Mouse (Mus musculus): ENCODE data around the gene Slc22a12.

Slc22a12 gene

DNA sequence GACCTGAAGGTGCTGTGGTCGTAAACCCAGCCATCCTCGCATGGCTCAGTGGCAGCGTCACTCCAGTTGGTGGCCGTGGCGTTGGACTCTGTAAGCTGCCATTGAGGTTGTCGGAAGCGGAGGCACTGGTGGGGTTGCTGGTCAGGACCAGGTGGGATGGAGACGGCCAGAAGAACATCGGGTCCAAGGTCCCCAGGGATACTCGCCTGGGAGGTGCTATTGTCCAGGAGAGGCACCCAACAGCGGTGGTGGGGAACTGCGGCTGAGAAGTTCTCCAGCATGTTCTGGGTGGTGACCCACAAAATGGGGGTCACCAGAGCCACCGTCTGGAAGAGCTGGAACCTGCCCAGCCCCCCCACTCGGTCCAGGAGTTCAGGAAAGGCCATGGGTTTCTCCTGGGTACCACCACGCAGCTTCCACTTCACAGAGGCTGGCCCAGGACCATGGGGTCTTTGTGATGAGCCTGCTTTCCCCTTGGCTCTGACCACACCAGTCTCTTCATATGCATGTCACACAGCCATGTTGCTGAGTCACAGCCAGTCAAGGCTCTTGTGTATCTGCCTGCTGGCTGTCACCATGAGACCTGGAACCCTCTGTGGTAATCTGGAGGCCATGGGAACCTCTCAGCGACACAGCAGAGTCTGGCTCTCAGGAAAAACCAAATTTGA is at the start of gene Slc22a12:
TSS of gene Slc22a12 (minus strand) at position 666 of the 668 bp plus-strand sequence.
- DNase-seq (ENCODE audit: extremely low spot score, low read depth, low spot score): no peak

DNA sequence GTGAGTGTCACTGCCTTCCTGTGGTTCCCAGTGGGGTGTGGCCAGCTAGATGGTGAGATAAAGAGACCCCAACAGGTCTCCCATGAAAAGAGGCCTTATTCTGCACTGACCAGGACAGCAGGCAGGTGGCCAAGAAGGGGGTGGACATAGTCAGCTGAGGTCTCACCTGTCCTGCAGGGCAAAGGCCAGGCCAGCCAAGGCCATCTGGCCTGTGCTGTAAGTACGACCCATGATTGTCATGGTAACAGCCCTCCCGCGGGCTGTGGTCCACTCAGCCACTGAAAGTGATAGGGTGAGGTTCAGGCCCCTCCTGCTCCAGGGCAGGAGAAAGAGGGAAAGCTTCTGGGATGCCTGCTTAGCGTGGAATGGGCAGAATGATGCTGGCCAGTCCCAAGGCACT is 29.2 kb upstream of the Slc22a12 start:
- DNase-seq (ENCODE audit: extremely low spot score, low read depth, low spot score): no peak

DNA sequence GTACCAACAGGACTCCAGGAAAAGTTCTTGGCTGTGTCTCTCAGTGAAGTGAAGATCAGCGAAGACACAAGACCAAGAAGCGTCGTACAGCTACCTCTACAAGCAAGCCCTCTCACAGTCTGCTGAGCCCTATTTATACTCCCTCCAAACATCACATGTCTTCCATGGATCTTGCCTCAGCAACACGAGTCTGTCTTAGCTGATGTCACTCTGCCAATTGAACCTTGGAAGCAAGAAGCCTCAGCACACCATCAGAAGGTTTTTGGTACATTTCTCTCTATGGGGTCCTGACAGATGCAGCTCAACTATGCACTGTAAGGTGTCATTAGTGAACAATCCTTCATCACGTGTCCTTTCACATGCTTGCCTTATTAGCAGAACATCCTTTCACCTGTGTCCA is 28.6 kb upstream of the Slc22a12 start:
- no peak for DNase-seq (ENCODE audit: extremely low spot score, low read depth, low spot score)

DNA sequence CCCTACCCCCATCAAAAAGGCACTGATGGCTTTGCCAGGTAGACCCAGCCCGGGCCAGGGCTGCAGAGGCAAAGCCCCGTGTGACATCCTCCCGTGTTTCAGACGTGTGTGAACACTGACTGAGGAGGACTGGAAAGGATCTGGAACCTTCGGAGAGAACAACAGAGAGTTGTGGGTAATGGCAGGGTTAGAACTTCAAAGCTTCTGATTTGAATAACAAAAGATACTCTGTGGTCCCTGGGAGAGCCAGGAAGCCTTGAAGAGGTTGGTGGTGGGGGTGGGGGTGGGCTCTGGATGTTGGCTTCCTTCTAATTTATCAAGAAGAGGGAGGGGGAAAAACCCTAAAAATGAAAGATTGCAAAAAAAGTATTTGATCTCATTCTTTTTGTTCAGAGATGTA is 26.7 kb upstream of the Slc22a12 start:
- no peak for DNase-seq (ENCODE audit: extremely low spot score, low read depth, low spot score)

DNA sequence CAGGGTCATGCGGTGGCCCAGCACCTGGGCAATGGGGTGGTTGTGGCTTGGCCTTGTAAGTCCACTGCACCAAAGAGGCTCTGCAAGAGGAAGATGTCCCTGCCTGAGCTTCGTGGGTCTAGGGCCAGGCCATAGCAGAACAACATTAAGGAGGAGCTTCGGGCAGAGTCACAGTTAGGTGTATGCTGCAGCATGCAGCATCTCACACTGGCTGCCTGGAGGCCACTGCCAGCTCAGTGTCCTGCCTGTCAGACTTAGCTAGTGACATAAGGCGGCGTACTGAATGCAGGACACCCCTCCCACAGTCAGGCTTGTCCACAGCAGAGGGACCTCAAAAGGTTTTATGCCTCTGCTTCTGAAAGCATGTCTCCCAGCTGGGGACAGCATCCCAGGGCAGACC is 26.2 kb upstream of the Slc22a12 start:
- DNase-seq (ENCODE audit: extremely low spot score, low read depth, low spot score): no peak

DNA sequence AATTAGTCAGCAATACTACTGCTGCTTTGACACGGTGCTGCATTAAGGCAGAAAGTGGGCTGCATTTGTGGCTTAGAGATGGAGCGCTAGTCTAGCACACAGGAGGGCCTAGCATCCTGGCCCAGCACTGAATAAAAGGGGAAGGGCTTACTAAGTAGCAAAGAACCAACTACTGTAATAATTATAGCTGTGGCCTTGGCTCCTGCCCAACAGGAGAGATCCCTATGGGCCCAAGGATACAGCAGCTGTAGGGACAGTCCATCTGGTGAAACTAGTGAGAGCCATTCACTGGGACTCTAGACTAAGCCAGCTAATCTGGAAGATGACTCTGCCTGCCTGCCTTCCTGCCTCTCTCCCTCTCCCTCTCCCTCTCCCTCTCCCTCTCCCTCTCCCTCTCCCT is 23.6 kb upstream of the Slc22a12 start:
- DNase-seq (ENCODE audit: extremely low spot score, low read depth, low spot score): no peak

DNA sequence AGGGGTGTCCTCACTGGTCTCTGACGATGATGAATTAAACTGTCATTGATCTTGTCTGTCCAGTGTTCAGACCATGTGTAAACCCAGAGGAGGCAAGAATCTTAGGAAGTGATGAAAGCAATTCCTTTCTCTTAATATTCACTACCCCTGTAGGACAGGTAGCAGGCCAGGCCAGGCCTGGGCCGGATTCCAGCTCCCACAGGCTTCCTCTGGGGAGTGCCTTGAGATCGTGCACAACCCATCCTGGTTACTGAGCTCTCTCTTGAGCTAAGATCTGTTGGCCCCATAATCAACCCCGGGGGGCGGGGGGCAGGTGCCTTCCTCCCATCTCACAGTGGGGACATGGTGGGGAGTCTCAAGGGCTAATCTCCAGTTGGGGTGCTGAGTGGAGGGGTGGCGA is 22.3 kb upstream of the Slc22a12 start:
- no peak for DNase-seq (ENCODE audit: extremely low spot score, low read depth, low spot score)

DNA sequence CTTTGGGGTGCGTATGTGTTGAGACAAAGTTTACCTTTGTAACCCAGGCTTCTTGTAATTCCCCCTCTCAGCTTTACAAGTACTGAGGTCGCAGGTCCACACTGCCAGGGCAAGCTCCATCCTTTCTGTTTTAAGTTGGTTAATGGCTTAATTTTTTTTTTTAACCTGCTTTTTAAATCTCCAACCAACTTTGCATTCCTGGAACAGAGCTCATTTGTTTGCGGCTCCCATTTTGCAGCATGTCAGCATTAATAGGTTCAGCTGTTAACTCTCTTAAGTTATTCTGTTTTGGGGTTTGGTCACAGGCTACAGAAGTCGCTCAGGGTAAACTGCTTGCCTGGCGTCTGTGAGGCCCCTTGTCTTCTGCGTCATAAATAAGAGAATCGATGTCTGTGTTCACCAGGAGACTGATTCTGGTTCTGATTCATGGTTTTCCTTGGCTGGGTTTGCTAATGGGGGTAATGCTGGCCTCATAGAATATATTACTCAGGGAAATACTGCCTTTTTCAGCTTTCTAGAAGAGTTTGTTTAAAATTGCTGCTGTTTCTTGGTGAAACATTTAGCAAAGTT is 17.5 kb upstream of the Slc22a12 start:
- no peak for DNase-seq (ENCODE audit: extremely low spot score, low read depth, low spot score)

DNA sequence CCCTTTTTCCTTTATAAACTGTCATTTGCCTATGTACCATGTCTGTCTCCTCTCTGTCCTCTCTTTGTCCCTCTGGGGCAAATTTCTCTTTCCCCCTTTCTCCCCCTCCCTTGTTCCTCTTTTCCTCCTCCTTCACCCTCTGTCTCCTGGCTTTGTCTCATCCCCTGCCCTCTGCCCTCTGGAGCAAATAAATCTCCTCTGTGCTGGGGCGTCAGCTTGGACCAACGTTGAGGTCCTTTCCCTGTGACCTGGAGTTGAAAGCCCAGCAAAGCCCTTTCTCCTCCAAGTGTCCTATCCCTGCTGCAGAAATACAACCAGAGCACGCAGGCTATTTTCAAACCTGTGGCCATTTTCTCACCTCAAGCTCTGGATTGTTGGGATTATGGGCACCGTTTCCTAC is 16.7 kb upstream of the Slc22a12 start:
- no peak for DNase-seq (ENCODE audit: extremely low spot score, low read depth, low spot score)

DNA sequence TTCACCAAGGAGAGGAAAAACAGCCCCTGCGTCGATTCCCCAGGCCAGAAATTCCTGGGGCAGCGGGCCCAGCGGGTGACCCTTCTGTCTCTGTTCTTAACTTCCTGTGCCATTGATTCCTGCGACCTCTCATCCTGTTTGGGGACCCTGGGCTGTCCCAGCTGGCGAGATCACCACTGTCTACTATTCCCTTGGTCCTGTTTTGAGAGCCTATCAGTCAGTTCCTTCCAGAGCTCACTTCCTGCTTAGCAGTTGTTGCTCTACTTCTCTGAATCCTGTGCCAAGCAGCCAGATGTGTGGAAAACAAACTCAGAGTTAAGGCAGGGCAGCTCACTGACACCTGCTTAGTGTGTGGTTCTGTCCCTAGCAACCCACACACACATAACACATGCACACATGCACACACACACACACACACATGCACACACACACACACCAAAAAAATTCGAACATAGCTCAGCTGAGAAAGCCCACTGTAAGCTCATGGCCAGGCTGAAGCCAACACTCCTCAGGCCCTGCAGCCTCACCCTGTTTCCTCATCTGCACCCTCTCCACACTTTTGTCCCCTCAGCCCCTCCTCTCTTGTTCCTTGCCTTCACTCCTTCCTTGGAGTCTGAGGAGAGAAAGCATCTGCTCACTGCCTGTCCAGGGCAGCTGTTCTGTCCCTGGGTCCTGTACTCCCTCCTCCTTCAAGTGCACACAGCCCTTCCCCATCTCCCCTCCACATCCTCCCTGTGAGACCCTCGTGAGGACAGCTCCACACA is 11.2 kb upstream of the Slc22a12 start:
- DNase-seq (ENCODE audit: extremely low spot score, low read depth, low spot score): no peak

DNA sequence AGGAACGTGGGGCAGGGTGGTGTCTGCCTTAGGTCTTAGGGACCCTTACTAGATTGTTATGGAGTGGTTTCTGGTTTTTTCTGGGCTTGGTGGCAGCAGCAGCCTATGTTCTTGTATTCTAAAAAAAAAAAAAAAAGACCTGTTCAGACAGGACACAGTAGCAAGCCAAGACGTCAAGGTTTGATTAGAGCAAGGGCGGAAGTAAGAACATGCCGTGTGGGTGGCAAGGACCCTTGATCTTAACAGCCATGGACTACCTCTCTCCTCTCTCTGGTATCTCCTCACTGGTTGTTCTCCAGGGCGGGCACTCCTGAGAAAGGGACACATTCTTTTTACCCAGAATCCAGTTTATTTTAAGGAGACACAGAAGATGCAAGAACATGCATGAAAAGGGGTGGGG is 10.3 kb upstream of the Slc22a12 start:
- no peak for DNase-seq (ENCODE audit: extremely low spot score, low read depth, low spot score)

DNA sequence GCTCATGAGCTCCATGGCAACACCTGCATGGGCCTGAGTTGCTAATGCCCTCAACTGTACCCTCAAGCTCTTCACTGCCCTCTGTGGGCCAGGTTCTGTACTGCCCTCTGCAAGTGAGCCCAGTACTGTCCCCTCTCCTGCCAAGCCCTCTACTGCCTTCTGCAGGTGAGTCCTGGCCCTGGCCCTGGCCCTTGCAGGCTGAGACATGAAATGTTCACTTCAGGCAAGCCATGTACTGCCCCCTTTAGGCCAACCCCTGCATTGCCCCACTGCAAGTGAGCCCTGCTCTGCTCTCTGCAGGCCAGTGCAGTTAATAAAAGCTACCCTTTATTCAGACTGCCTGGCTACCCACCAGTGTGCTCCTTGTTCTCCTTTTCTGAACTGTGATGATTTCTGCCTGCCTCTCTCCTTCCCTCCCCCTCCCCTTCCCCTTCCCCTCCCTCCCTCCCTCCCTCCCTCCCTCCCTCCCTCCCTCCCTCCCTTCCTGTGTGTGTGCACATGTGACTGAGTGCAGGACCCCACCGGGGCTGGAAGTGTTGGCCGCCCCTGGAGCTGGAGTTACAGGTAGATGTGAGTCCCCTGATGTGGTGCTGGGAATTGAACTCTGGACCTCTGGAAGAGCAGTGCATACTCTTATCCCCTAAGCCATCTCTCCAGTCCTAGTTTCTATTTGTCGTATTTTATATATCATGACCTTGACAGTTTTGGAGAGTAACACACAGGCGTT is 9.6 kb upstream of the Slc22a12 start:
- no peak for DNase-seq (ENCODE audit: extremely low spot score, low read depth, low spot score)

DNA sequence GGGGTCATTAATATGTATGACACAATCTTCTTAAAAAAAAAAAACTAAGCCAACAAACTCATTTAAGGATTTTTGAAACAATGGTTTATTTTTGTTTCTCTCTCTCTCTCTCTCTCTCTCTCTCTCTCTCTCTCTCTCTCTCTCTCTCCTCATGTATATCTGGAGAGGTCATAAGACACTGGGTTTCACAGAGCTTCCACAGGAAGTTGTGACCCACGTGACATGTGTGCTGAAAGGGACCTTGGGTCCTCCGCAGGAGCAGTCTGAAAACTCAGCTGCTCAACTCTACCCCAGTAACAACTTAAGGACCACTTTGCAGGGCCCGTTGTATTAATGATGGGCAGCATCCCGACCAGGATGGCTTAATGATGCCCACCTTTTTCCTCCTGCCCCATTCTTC is 8.4 kb upstream of the Slc22a12 start:
- DNase-seq (ENCODE audit: extremely low spot score, low read depth, low spot score): no peak

DNA sequence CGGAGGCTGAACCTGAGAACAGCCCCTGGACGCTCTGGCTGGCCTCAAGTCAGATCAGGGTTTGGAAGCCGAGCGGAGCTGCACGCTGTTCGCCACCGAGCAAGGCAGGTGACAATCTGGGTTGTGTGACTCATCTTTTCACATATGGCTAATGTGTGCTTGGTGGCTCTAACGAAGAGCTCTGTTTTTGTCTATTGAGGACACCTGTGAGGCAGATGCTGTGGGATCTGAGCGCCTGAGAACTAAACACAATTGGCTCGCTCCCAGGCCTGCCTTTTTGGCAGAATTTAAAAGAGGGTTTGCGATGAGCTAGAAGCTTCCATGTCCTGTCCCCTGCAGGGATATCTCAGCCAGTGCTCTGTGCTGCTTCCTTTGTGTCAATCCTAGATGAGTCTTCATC is 6.7 kb upstream of the Slc22a12 start:
- no peak for DNase-seq (ENCODE audit: extremely low spot score, low read depth, low spot score)

DNA sequence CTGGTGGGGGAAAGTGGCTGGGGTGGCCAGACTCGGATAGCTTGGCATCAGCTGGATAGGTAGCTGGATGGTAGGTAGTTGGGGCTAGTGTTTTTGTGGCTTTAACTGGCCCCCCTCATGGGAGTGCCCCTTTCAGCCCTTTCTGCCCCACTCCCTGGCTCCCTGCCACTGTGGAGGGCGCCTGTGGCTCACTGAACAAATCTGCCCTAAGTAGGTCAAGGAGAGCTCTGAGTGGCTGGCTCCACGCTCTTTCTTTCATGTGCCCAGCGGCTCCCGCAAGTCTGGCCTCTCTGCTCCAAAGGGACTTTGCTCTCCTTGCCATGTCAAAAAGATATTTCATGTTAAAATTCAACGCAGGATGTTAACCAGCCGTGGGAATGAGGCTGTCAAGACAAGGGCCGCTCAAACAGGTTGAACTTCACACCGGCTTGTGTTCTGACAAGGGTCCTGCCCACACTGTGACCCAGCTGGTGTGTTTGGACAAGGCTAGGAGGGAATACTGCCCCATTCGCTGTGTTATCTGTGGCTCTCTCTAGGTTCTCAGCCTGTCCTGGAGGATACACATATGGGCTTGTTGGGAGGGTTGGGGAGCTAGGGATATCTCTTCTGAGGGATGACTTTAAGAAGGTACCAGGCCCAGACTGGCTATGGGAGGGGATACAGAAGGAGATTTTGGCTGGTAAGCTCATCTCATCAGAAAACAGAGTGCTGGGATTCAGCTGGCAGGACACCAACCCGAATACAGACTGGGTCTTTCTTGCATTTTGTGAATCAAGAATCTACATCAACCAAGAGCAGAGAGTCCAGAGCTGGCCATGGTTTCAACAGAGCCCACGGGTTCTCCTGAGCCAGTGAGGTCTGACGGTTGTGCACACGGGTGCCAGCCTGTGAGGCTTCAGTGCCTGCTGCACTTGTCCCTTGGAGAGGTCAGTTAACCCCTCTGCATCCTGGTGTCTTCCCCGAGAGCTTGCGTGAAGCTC is 5.9 kb upstream of the Slc22a12 start:
- DNase-seq (ENCODE audit: extremely low spot score, low read depth, low spot score): no peak

DNA sequence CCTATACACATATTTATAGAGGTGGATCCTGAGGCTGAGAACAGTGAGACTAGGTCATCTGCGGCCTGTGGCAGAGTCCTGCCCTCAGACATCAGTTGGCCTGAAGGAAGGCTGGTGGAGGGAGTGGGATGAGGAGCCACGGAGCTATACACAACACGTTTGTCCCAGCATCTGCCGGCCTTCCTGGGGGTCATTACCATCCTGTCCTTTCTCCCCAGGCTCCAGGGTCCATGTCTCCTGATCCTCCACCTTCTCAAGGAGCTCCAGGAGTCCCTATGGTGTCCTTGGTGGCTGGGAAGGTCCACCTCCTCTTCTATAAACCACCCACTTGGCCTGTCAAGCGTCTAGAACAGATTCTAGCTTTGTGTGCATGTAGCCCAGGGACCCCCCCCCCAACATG is 5.0 kb upstream of the Slc22a12 start:
- DNase-seq (ENCODE audit: extremely low spot score, low read depth, low spot score): no peak

DNA sequence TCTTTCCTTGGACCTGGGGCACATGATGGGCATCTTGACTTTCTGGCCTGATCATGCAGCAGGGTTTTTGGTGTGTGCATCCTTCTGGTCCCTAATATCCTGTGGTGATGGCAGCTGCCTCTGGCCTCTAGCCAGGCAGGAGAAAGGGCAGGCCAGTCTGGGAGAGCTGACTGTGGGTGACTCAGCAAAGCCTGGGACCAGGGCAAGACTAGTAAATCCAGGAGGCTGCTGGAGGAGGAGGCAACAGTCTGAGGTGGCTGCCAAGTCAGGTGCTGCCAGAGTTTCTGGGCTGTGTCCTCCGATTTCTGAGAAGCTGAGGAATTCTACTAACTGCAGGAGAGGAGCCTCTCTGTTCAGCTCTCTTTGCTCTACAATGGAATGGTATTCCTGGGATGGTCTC is 3.3 kb upstream of the Slc22a12 start:
- no peak for DNase-seq (ENCODE audit: extremely low spot score, low read depth, low spot score)

DNA sequence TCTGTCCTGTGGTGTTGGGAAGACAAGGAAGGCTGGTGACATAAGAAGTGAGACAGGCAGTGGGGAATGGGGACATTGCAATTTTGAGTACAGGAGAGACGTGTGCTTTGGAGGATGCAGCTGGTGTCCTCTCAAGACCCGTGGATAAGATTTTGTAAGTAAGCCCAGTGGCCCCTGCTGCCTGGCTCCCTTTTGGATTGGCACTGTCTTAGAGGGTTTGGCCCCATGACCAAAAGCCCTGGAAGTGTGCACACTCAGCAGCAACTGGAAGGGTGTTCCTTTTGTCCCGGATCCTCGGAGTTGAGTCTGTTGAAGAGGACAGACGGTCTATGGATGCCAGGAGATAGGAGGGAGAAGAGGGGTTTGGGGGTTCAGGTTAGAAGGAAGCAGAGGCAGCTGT is 2.6 kb upstream of the Slc22a12 start:
- no peak for DNase-seq (ENCODE audit: extremely low spot score, low read depth, low spot score)

DNA sequence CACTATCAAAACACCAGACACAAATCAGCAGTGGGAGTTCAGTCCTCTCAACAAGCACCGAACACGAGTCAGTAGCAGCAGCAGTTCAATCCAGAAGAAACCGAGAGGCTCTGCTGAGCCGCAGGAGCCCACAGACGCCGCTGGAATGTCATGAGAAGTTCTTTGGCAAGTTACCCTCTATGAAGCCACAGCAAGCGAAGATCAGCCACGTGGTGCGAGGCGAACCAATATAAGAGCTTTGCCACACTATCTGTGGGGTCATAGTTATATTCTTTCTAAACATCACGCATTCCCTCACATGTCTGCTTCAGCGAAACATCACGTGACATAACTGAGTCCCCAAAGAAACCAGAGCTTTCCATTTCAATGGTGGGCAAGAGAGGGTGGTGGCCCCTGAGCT is 1.9 kb upstream of the Slc22a12 start:
- no peak for DNase-seq (ENCODE audit: extremely low spot score, low read depth, low spot score)

DNA sequence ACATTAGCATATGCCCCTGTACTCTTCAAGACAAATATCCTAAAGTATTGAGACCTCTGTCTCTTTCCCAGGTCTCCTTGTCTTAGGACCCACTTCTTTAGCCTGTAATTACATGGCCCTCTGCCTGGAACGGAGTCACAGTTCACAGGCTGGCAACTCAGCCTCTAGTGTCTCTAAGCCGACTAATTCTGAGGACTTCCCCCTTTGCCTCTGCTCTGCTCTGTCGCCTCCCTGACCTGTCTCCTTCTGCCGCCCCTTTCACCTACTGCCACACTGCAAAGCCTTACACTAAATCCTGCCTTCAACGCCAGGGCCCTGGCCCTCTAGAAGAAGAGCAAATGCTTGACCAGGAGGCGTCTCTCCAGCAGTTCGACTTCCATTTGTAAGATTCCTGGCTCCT is 686 bp upstream of the Slc22a12 start:
- no peak for DNase-seq (ENCODE audit: extremely low spot score, low read depth, low spot score)

DNA sequence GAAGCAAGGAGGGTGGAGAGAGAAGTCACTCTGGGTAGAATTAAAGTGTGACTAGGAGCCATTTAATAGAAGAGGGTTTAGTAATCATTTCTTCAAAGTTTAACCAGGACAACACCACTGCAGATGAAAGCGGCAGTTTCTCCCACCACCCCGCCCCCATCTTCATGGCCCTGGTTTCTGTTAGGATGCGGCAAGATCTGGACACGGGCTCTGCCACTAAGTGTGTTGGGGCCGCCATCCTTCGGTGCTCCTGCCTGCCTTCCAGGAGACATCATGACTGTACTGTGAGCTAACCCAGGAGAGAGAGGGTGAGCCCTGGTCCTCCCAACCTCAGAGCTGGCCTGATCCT is 177 bp upstream of the Slc22a12 start:
- DNase-seq (ENCODE audit: extremely low spot score, low read depth, low spot score): no peak
